28 mouse cellular contexts compared by ENCODE assay signal in the genomic region with DNA sequence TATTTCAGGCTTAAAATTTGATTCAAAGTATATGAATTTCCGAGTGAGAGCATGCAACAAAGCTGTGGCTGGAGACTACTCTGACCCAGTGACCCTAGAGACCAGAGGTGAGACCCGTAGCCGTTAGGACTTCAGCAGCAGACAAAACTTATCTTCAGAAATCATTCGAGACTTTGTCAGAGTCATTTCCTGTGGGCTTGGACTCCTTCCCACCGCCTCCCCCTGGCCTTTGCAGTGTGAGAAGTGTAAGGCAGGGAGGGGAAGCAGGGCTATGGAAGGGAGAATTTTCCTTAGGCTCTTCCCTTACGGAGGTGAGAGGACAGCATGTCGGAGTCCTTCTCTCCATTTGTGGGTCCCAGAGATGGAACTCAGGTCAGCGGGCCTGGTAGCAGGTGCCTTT. TPM values are rescaled to one million over a fixed set of nuclear protein-coding genes. Genes with fewer than 3 reads are reported as not detected.
DNase-seq lines count a peak whose midpoint lies in the region; ATAC-seq and TF ChIP-seq lines count a peak whose summit lies in the region.
"Had no signal": no experiment of that assay in that cellular context is flagged by ENCODE, and none has a peak within 500 bp of the region (broad histone marks: within the 10 kb centered on the region; RNA-seq: fewer than 3 reads in every experiment).

No protein-coding gene starts in this region.

- no peak for TF ChIP-seq RAD21 in MEL (IDR thresholded peaks at IDR 0.05; ENCODE audit: low read depth, low read length)

- H3K79me2 ChIP-seq in MEL (ENCODE audit: control insufficient read depth, insufficient read depth, low read length, poor library complexity) = no peaks in the 10 kb centered on the region

- peaks cover 7% of the 10 kb centered on the region; the same call in 1 of the 2 replicates for H3K36me3 ChIP-seq in kidney, embryonic 14.5 days (ENCODE audit: control insufficient read depth, insufficient read depth, low read length)
- H3K36me3 ChIP-seq in MEL (ENCODE audit: control insufficient read depth in 1 of 2, insufficient read depth in 2 of 2, low read length in 2 of 2) = peaks cover 0 to 4% of the 10 kb centered on the region in 2 experiments; a peak in 1 of 4 replicates
- H3K36me3 ChIP-seq: G1E had no signal

- no peak overlapping the region for H3K4me3 ChIP-seq in kidney, embryonic 14.5 days (ENCODE audit: low read length)
- no peak overlapping the region for H3K4me3 ChIP-seq in MEL (ENCODE audit: control insufficient read depth in 1 of 2, insufficient read depth in 1 of 2, low read depth in 2 of 2, low read length in 2 of 2)
- H3K4me3 ChIP-seq: embryonic facial prominence, embryonic 13.5 days; embryonic facial prominence, embryonic 15.5 days; erythroblast, embryonic 14.5 days; forebrain, embryonic 10.5 days; forebrain, embryonic 12.5 days had no signal

- H3K27me3 ChIP-seq in kidney, embryonic 14.5 days (ENCODE audit: control insufficient read depth, insufficient read depth, low read length) = no peaks in the 10 kb centered on the region
- no peaks in the 10 kb centered on the region; a peak in 1 of 4 replicates for H3K27me3 ChIP-seq in MEL (ENCODE audit: control insufficient read depth in 1 of 2, insufficient read depth in 2 of 2, low read length in 2 of 2)
- H3K27me3 ChIP-seq: CH12.LX; embryonic facial prominence, embryonic 13.5 days; embryonic facial prominence, embryonic 15.5 days; forebrain, embryonic 12.5 days had no signal

- peak; percentile 3 for DNase-seq in kidney, adult 9 months
- DNase-seq in 416B (ENCODE audit: low read depth) (peak; percentile 71), MEL (ENCODE audit: low read depth, low spot score) (peak; percentile 12), adipocyte (ENCODE audit: low spot score) (no peak)
- DNase-seq in testis, postnatal 14 days (ENCODE audit: low spot score) = no peak
- no peak for DNase-seq in thymus, adult 18-20 months
- DNase-seq: adrenal gland, adult 8-10 months; adrenal gland, postnatal 14 days; adrenal gland, postnatal 36 days; B cell, adult 2 months; cerebellum, adult 11-12 months; cerebellum, adult 2 months; cerebellum, adult 9-10 months; cerebellum, postnatal 10 days; cerebellum, postnatal 25 days; embryo, embryonic 11 days had no signal

- H3K9ac ChIP-seq in kidney, embryonic 14.5 days (ENCODE audit: low read depth, low read length) = no peak overlapping the region
- H3K9ac ChIP-seq in MEL (ENCODE audit: control insufficient read depth, low read depth, low read length, poor library complexity, severe bottlenecking) = no peak overlapping the region
- H3K9ac ChIP-seq: embryonic facial prominence, embryonic 13.5 days; embryonic facial prominence, embryonic 15.5 days; forebrain, embryonic 12.5 days had no signal

- 76% methylated on average over 8 of the region's 8 CpGs for WGBS in kidney, embryonic 14.5 days

- H3K9me3 ChIP-seq in kidney, embryonic 14.5 days (ENCODE audit: control insufficient read depth, low read length) = no peaks in the 10 kb centered on the region
- no peaks in the 10 kb centered on the region for H3K9me3 ChIP-seq in MEL (replicated peaks; ENCODE audit: insufficient read depth, low read length)
- H3K9me3 ChIP-seq: embryonic facial prominence, embryonic 13.5 days; embryonic facial prominence, embryonic 15.5 days; forebrain, embryonic 10.5 days; forebrain, embryonic 12.5 days; G1E had no signal

- H3K27ac ChIP-seq in kidney, embryonic 14.5 days (ENCODE audit: low read depth, low read length) = no peak overlapping the region
- H3K27ac ChIP-seq in MEL (ENCODE audit: control insufficient read depth, low read depth, low read length) = no peak overlapping the region
- H3K27ac ChIP-seq: embryonic facial prominence, embryonic 13.5 days; embryonic facial prominence, embryonic 15.5 days; forebrain, embryonic 10.5 days; forebrain, embryonic 12.5 days had no signal

- no peak for TF ChIP-seq POLR2A in MEL (IDR thresholded peaks at IDR 0.05; ENCODE audit: control insufficient read depth in 1 of 2, insufficient read depth in 1 of 2, low read depth in 1 of 2, low read length in 2 of 2, poor library complexity in 1 of 2)

- TF ChIP-seq CTCF in MEL (IDR thresholded peaks at IDR 0.05 in 2 of 3, conservative IDR thresholded peaks at IDR 0.05 in 1 of 3; ENCODE audit: control insufficient read depth in 1 of 3, insufficient read depth in 1 of 3, low read depth in 2 of 3, low read length in 3 of 3, poor library complexity in 1 of 3, severe bottlenecking in 1 of 3) = no peak

- TF ChIP-seq EP300 in MEL (IDR thresholded peaks at IDR 0.05; ENCODE audit: low read depth in 1 of 2, low read length in 2 of 2) = peak; percentile 41 to 45

- H3K4me1 ChIP-seq in kidney, embryonic 14.5 days (ENCODE audit: control insufficient read depth, insufficient read depth, low read length) = no peaks in the 10 kb centered on the region
- peaks cover 0 to 4% of the 10 kb centered on the region in 2 experiments; a peak in 2 of 4 replicates for H3K4me1 ChIP-seq in MEL (ENCODE audit: control insufficient read depth in 1 of 2, insufficient read depth in 2 of 2, low read length in 2 of 2)
- H3K4me1 ChIP-seq: embryonic facial prominence, embryonic 13.5 days; embryonic facial prominence, embryonic 15.5 days; forebrain, embryonic 10.5 days; forebrain, embryonic 12.5 days had no signal

- H3K4me2 ChIP-seq in kidney, embryonic 14.5 days (replicated peaks; ENCODE audit: low read depth, low read length) = no peak overlapping the region
- H3K4me2 ChIP-seq: embryonic facial prominence, embryonic 13.5 days; embryonic facial prominence, embryonic 15.5 days; forebrain, embryonic 12.5 days had no signal

- ATAC-seq in kidney, embryonic 14.5 days (ENCODE audit: low FRiP score, low TSS enrichment) = no peak
- 0 out of 2 replicates have a peak, but pooled peaks have one; percentile 37 for ATAC-seq in megakaryocyte progenitor cell, adult 5-6 weeks (replicated peaks; ENCODE audit: poor library complexity)
- ATAC-seq: CD4-positive, CD25-positive, alpha-beta regulatory T cell, adult 4 months; forebrain, embryonic 14.5 days; forebrain, embryonic 16.5 days had no signal

TF ChIP-seq in MEL, 35 proteins besides CTCF, POLR2A, EP300 and RAD21:
- TF ChIP-seq TCF12 (IDR thresholded peaks at IDR 0.05; ENCODE audit: low read depth, low read length) (0 out of 2 replicates have a peak, but pooled peaks have one; percentile 8), CHD1 (IDR thresholded peaks at IDR 0.05; ENCODE audit: low read depth, low read length) (no peak), TBP (IDR thresholded peaks at IDR 0.05; ENCODE audit: low read depth, low read length) (no peak)

RNA-seq across cellular contexts. Expression of gene Fktn, which starts 31.7 kb away (rescaled TPM):
- 17.2 and 20.8 TPM in 2 replicates for polyA plus RNA-seq in kidney, embryonic 14.5 days (2014; fragmentation: Nextera tagmentation; extraction: Ambion mirVana)
- total RNA-seq in MEL (2012; rRNA removed) = 5.0 and 5.5 TPM in 2 replicates
- polyA plus RNA-seq in MEL (2012; ENCODE audit: insufficient read depth in 1 of 2, insufficient read length in 2 of 2, low read depth in 1 of 2, low replicate concordance in 2 of 2, missing spikeins in 1 of 2) = 1 to 10 TPM in 1 of 2 experiments, not detected in 1; 7.0 TPM
- total RNA-seq in megakaryocyte progenitor cell, adult 5-6 weeks (2015) = 6.6 and 8.1 TPM in 2 replicates
- total RNA-seq in megakaryocyte progenitor cell, adult 5-6 weeks (2017) = 3.5 and 4.3 TPM in 2 replicates

RNA-seq across cellular contexts. Expression of gene Fsd1l, which starts 50.8 kb away (rescaled TPM):
- polyA plus RNA-seq in kidney, embryonic 14.5 days (2014; fragmentation: Nextera tagmentation; extraction: Ambion mirVana) = 7.2 and 9.6 TPM in 2 replicates
- not detected in 2 replicates for total RNA-seq in MEL (2012; rRNA removed)
- polyA plus RNA-seq in MEL (2012; ENCODE audit: insufficient read depth in 1 of 2, insufficient read length in 2 of 2, low read depth in 1 of 2, low replicate concordance in 2 of 2, missing spikeins in 1 of 2) = not detected
- 1.9 and 2.0 TPM in 2 replicates for total RNA-seq in megakaryocyte progenitor cell, adult 5-6 weeks (2015)
- total RNA-seq in megakaryocyte progenitor cell, adult 5-6 weeks (2017) = 2.9 and 3.8 TPM in 2 replicates
- polyA plus RNA-seq: erythroblast, embryonic 14.5 days; G1E had no signal

Comparison
In these comparisons a context has a peak if more than half of its experiments do, and no peak if none do; other contexts are left out.
1. DNase-seq: peak in kidney, adult 9 months (single experiment), 416B (single experiment) and MEL (single experiment); none in adipocyte (single experiment), testis, postnatal 14 days (single experiment) and thymus, adult 18-20 months (0 of 2).